Mouse (Mus musculus): ENCODE results near the gene Magi3. TPM values are rescaled to one million over a fixed set of nuclear protein-coding genes. Genes with fewer than 3 reads are reported as not detected.

Gene Magi3
- polyA plus RNA-seq, 1 experiment = 9.1 TPM

GRCm38 (mm10) chr3:104006896-104007466, 213.2 kb downstream of the Magi3 start:
- H3K27me3 ChIP-seq (ENCODE audit: control insufficient read depth, insufficient read depth, low read length, poor library complexity, severe bottlenecking) = no peaks in the 10 kb centered on the region
- no peak overlapping the region for H3K9ac ChIP-seq (ENCODE audit: low read depth, poor library complexity, severe bottlenecking)
- no peaks in the 10 kb centered on the region for H3K9me3 ChIP-seq (replicated peaks; ENCODE audit: control insufficient read depth, insufficient read depth, low read length, poor library complexity, severe bottlenecking)
- H3K4me1 ChIP-seq (ENCODE audit: control insufficient read depth, insufficient read depth, low read length) = no peaks in the 10 kb centered on the region
- peaks cover 3% of the 10 kb centered on the region; the same call in 1 of the 2 replicates for H3K36me3 ChIP-seq (ENCODE audit: control insufficient read depth, insufficient read depth, low read length, poor library complexity, severe bottlenecking)
- no peak overlapping the region for H3K27ac ChIP-seq (ENCODE audit: insufficient read depth, low read length)
- TF ChIP-seq CTCF (IDR thresholded peaks at IDR 0.05; ENCODE audit: low read depth, low read length) (no peak), POLR2A (IDR thresholded peaks at IDR 0.05; ENCODE audit: insufficient read depth, low read length) (no peak), EP300 (IDR thresholded peaks at IDR 0.05; ENCODE audit: insufficient read depth, low read depth, low read length) (no peak)
- H3K4me3 ChIP-seq (ENCODE audit: low read depth, low read length) = no peak overlapping the region

- Histone ChIP-seq H3K4me3 (ENCODE audit: low read depth, low read length) (no peak overlapping the region), H3K27ac (ENCODE audit: insufficient read depth, low read length) (no peak overlapping the region), H3K27me3 (ENCODE audit: control insufficient read depth, insufficient read depth, low read length, poor library complexity, severe bottlenecking) (no peaks in the 10 kb centered on the region), H3K9ac (ENCODE audit: low read depth, poor library complexity, severe bottlenecking) (no peak overlapping the region), H3K4me1 (ENCODE audit: control insufficient read depth, insufficient read depth, low read length) (no peaks in the 10 kb centered on the region), H3K36me3 (ENCODE audit: control insufficient read depth, insufficient read depth, low read length, poor library complexity, severe bottlenecking) (no peaks in the 10 kb centered on the region), H3K9me3 (replicated peaks; ENCODE audit: control insufficient read depth, insufficient read depth, low read length, poor library complexity, severe bottlenecking) (no peaks in the 10 kb centered on the region)
- no peak for TF ChIP-seq CTCF (IDR thresholded peaks at IDR 0.05; ENCODE audit: low read depth, low read length)
- TF ChIP-seq EP300 (IDR thresholded peaks at IDR 0.05; ENCODE audit: insufficient read depth, low read depth, low read length) = no peak
- TF ChIP-seq POLR2A (IDR thresholded peaks at IDR 0.05; ENCODE audit: insufficient read depth, low read length) = no peak
Measured at GRCm38 (mm10) chr3:103998724-103999123, 221.4 kb downstream of the Magi3 start.

- H3K4me1 ChIP-seq (ENCODE audit: control insufficient read depth, insufficient read depth, low read length) = no peaks in the 10 kb centered on the region
- H3K27ac ChIP-seq (ENCODE audit: insufficient read depth, low read length) = no peak overlapping the region
- no peaks in the 10 kb centered on the region for H3K27me3 ChIP-seq (ENCODE audit: control insufficient read depth, insufficient read depth, low read length, poor library complexity, severe bottlenecking)
- no peak overlapping the region for H3K4me3 ChIP-seq (ENCODE audit: low read depth, low read length)
- no peak for TF ChIP-seq EP300 (IDR thresholded peaks at IDR 0.05; ENCODE audit: insufficient read depth, low read depth, low read length)
- TF ChIP-seq CTCF (IDR thresholded peaks at IDR 0.05; ENCODE audit: low read depth, low read length) = no peak
- no peak for TF ChIP-seq POLR2A (IDR thresholded peaks at IDR 0.05; ENCODE audit: insufficient read depth, low read length)
- no peak overlapping the region for H3K9ac ChIP-seq (ENCODE audit: low read depth, poor library complexity, severe bottlenecking)
- 0 out of 2 replicates have a peak, but pooled peaks cover 2% of the 10 kb centered on the region for H3K36me3 ChIP-seq (ENCODE audit: control insufficient read depth, insufficient read depth, low read length, poor library complexity, severe bottlenecking)
- H3K9me3 ChIP-seq (replicated peaks; ENCODE audit: control insufficient read depth, insufficient read depth, low read length, poor library complexity, severe bottlenecking) = no peaks in the 10 kb centered on the region
Measured at GRCm38 (mm10) chr3:103991271-103991670, 228.9 kb downstream of the Magi3 start.

- Histone ChIP-seq H3K27ac (ENCODE audit: insufficient read depth, low read length) (no peak overlapping the region), H3K9ac (ENCODE audit: low read depth, poor library complexity, severe bottlenecking) (no peak overlapping the region), H3K9me3 (replicated peaks; ENCODE audit: control insufficient read depth, insufficient read depth, low read length, poor library complexity, severe bottlenecking) (no peaks in the 10 kb centered on the region), H3K4me1 (ENCODE audit: control insufficient read depth, insufficient read depth, low read length) (no peaks in the 10 kb centered on the region), H3K27me3 (ENCODE audit: control insufficient read depth, insufficient read depth, low read length, poor library complexity, severe bottlenecking) (no peaks in the 10 kb centered on the region), H3K4me3 (ENCODE audit: low read depth, low read length) (no peak overlapping the region), H3K36me3 (ENCODE audit: control insufficient read depth, insufficient read depth, low read length, poor library complexity, severe bottlenecking) (0 out of 2 replicates have a peak, but pooled peaks cover 2% of the 10 kb centered on the region)
- TF ChIP-seq POLR2A (IDR thresholded peaks at IDR 0.05; ENCODE audit: insufficient read depth, low read length) = no peak
- no peak for TF ChIP-seq EP300 (IDR thresholded peaks at IDR 0.05; ENCODE audit: insufficient read depth, low read depth, low read length)
- TF ChIP-seq CTCF (IDR thresholded peaks at IDR 0.05; ENCODE audit: low read depth, low read length) = no peak
Measured at GRCm38 (mm10) chr3:103989352-103989751, 230.8 kb downstream of the Magi3 start.

- no peaks in the 10 kb centered on the region for H3K27me3 ChIP-seq (ENCODE audit: control insufficient read depth, insufficient read depth, low read length, poor library complexity, severe bottlenecking)
- H3K36me3 ChIP-seq (ENCODE audit: control insufficient read depth, insufficient read depth, low read length, poor library complexity, severe bottlenecking) = no peaks in the 10 kb centered on the region
- TF ChIP-seq CTCF (IDR thresholded peaks at IDR 0.05; ENCODE audit: low read depth, low read length) (no peak), EP300 (IDR thresholded peaks at IDR 0.05; ENCODE audit: insufficient read depth, low read depth, low read length) (no peak), POLR2A (IDR thresholded peaks at IDR 0.05; ENCODE audit: insufficient read depth, low read length) (no peak)
- H3K4me1 ChIP-seq (ENCODE audit: control insufficient read depth, insufficient read depth, low read length) = no peaks in the 10 kb centered on the region
- no peaks in the 10 kb centered on the region for H3K9me3 ChIP-seq (replicated peaks; ENCODE audit: control insufficient read depth, insufficient read depth, low read length, poor library complexity, severe bottlenecking)
- H3K4me3 ChIP-seq (ENCODE audit: low read depth, low read length) = no peak overlapping the region
- H3K9ac ChIP-seq (ENCODE audit: low read depth, poor library complexity, severe bottlenecking) = no peak overlapping the region
- H3K27ac ChIP-seq (ENCODE audit: insufficient read depth, low read length) = no peak overlapping the region
Measured at GRCm38 (mm10) chr3:103987831-103988432, 232.2 kb downstream of the Magi3 start.

GRCm38 (mm10) chr3:103985194-103985593, 235.0 kb downstream of the Magi3 start:
- Histone ChIP-seq H3K27ac (ENCODE audit: insufficient read depth, low read length) (no peak overlapping the region), H3K36me3 (ENCODE audit: control insufficient read depth, insufficient read depth, low read length, poor library complexity, severe bottlenecking) (no peaks in the 10 kb centered on the region), H3K9ac (ENCODE audit: low read depth, poor library complexity, severe bottlenecking) (no peak overlapping the region), H3K4me3 (ENCODE audit: low read depth, low read length) (no peak overlapping the region), H3K4me1 (ENCODE audit: control insufficient read depth, insufficient read depth, low read length) (no peaks in the 10 kb centered on the region), H3K27me3 (ENCODE audit: control insufficient read depth, insufficient read depth, low read length, poor library complexity, severe bottlenecking) (no peaks in the 10 kb centered on the region), H3K9me3 (replicated peaks; ENCODE audit: control insufficient read depth, insufficient read depth, low read length, poor library complexity, severe bottlenecking) (no peaks in the 10 kb centered on the region)
- no peak for TF ChIP-seq POLR2A (IDR thresholded peaks at IDR 0.05; ENCODE audit: insufficient read depth, low read length)
- no peak for TF ChIP-seq EP300 (IDR thresholded peaks at IDR 0.05; ENCODE audit: insufficient read depth, low read depth, low read length)
- no peak for TF ChIP-seq CTCF (IDR thresholded peaks at IDR 0.05; ENCODE audit: low read depth, low read length)

Measured in ES-Bruce4 (cell line).